Mouse (Mus musculus) cortical plate, adult 2 months (tissue): Measurements from ENCODE around the gene Gm7879.

Experiments used
- CTCF ChIP-seq: fragments of 200-500 bp; IDR thresholded peaks from 2 replicates; pipeline ENCODE4 v1.5.1; 2011; ENCODE audit warnings: mild to moderate bottlenecking, control low read depth, low read length; ENCODE audit not compliant: insufficient read depth; ENCODE audit errors: extremely low read depth
- POLR2A ChIP-seq: fragments of 200-500 bp; IDR thresholded peaks from 2 replicates; pipeline ENCODE4 v1.6.1; 2011; ENCODE audit warnings: mild to moderate bottlenecking, low read length, control low read depth; ENCODE audit not compliant: insufficient read depth; ENCODE audit errors: extremely low read depth

DNA sequence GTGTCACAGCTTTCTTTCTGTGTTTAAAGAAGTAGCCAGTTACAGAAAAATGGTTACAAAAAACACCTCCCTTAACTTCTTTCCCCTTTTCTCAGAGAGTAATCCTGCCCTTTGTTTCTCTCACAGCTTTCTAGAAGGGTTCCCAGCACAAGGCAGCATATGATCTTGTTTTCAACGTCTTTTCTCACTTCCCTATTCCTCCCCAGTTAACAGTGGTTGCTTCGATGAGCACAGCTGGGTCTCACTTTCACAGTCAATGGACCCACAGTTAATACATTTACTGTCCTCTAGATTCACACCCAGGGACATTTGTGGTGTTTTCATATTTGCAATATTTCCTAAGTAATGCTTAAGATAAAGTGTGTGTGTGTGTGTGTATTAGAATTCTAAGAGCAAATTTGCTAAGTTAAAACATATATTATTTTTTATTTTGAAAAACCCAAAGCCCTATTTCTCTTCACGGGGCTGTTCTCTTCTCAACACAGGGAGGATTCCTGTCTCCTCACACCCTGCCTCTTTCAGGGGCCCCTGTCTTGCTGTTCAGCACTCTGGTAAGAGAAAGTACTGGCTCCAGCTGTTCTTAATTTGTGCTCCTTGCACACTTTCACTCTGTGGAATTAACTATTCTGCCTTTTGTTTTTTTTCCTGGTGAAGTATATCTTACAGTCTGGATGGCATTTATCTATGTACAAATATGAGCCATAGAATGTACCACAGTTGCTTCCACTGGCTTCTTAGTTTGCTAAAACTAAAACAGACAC is 27.7 kb upstream of the Gm7879 start:
- TF ChIP-seq CTCF (no peak), POLR2A (no peak)
